Mouse (Mus musculus): Measurements from ENCODE around the gene Lactb.

- TF ChIP-seq CTCF (IDR thresholded peaks at IDR 0.05; ENCODE audit: low read depth, low read length) (no peak), POLR2AphosphoS5 (IDR thresholded peaks at IDR 0.05; ENCODE audit: insufficient replicate concordance, low read depth, low read length) (no peak), TAL1 (conservative IDR thresholded peaks at IDR 0.05; ENCODE audit: low read depth, low read length) (no peak), GATA2 (IDR thresholded peaks at IDR 0.05; ENCODE audit: borderline replicate concordance, low read depth, low read length) (no peak)
Measured at GRCm38 (mm10) chr9:66915401-66915800, 59.9 kb downstream of the Lactb start.

All from G1E (cell line).